Mouse (Mus musculus) embryo, embryonic 11 days (tissue): ENCODE data around the gene Gm5475.
"Not testable (repeated sequence)": the region's sequence is repeated elsewhere in the genome, so short reads cannot be mapped to it uniquely, and the experiment has no call there.

ENCODE experiments used
- DNase-seq: peaks from one replicate; pipeline ENCODE4 v3.0.0-alpha.2; 2015

Gene Gm5475

DNA sequence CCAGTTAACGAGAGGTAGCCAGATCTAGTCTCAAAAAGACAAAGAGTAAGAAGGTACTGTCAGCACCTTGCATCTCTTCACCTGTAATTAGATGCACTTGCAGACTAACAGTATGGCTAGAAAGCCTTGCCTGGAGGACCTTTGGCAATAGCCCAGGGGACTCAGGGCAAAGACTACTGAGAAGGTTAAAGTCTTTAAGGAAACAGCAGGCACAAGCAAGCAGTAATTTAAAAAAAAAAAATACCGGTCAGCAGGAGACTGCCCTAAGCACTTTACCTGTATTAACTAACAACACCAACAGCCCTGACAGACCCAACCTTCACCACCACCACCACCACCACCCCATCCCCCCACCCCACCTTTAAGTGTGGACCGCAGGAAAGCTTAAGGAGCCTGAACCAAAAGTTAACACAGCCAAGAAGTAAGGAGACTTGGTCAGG is at the start of gene Gm5475:
Gene Gm5475 (plus strand): TSS at position 390 of the 440 bp plus-strand sequence.
- not testable (repeated sequence) for DNase-seq

DNA sequence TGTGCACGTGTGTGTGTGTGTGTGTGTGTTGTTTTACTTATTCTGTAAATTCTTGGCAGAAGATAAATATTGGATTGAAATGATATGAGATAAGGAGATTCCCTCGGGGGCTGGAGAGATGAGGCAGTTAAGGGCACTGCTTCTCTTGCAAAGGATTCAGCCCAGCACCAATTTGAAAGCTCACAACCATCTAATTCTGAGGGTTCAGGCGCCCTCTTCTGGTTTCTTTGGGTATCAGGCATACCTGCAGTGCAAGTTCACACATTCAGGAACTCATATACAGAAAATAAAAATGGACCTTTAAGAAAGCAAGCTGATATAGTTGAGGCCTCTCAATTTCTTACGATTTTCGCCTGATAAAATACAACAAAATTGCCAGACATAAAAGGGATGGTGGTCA is 46.9 kb upstream of the Gm5475 start:
- peak; percentile 75 for DNase-seq

DNA sequence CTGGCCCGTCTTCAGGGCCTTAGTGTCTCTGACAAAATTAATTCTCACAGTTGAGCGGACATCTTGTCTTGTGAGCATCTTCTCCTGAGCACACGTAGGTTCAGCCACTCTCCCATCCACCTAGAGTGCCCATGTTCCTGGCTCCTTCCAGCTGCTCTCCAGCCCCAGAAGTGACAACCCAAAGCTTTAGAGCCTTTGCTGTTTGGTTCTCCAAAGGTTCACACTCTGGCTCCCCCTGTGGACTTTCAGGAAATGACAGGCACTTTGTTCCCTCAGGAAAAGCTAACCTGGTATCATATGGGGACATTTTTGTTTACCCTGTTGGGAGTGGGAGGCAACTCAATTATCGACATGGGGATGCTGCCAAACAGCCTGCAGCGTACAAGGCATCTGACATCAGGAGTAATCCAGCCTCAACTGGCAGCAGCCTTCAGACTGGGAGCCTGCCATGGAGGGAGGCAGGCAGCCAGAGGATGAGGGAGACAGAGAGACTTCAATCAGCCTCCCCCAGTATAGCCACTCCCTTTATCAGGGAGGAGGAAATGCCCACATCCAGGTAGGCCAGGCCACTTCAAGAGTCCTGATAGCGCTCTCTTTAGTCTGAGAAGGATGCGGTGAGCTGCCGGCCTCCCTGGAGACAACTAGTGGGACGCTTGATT is 44.0 kb upstream of the Gm5475 start:
- not testable (repeated sequence) for DNase-seq

DNA sequence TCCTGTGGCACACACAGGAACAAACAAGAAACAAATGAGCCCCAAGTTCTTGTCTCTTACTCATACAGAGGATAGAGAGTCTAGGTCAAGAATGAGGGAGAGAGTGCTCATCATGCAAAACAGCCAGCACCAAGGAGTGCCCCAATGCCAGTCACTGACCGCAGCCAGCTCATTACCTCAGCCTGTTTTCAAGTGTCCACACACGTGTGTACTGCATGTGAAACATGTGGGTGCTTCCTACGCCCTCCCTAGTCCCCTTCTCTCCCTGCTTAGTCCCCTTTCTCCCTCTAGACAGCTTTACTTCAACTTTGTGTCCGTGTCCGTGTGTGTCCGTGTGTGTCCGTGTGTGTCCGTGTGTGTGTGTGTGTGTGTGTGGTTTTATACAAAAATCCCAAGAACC is 42.3 kb upstream of the Gm5475 start:
- DNase-seq = no peak

DNA sequence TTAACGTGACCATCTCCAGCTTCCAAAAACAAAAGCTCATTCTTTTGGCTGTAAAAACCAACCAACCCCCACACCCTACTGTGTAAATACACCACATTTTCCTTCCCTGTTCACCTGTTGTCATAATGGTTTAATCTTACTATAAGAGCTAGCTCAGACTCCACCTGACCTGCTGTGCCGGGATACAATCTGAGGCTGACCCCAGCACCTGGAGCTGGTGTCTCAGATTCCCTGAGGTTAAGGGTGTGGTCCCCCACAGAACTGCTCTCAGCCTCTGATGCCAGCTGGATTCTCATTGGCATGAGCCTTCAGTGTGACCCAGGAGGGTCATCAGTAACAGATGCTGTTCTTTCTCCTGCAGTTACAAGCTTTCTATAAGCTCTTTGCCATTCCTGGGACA is 41.8 kb upstream of the Gm5475 start:
- DNase-seq = no peak

DNA sequence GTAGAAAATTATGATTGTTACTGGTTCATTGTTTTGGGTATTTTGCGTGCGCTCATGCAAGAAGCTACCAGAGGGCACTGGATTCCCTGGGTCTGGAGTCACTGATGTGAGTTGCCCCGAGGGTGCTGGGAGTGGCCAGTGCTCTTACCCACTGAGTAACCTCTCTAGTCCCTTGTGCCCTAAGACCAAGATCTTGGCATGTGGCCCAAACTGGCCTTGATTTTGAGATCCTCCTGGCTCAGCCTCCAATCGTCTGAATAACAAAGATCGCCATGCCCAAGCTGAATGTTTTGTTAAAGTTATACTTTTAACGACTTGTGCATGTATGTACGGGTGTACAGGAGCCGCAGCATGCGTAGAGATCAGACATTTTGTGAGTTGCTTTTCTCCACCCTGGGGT is 36.2 kb upstream of the Gm5475 start:
- DNase-seq = no peak

DNA sequence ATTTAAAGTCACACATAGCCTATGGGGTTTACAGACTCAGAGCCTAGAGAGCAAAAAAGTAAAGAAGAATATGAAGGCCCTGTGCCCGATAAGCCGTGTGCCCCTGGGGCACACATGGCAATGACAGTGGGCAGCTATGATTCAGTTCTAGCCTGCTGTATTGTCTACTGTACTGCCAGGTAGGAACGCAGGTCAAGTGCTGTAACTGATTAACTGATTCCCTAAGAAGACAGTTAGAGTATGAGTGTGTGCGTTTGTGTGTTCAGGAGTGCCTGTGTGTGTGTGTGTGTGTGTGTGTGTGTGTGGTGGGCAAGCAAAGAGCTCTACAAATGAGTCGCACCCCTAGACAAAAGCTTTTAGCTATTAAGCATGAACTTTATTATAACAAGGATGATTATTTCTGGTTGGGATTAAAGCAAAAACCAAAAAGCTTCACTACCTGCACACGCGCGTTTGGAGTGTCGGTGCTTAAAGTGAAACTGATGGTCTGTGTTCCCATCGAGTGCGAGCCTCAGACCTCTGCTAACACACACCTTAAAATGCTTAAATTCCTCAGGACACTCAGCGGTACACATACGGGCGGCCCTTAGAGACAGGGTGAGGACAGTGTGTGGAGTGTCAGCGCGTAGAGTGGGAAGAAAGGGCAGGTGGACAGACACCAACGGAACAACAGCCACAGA is 34.3 kb upstream of the Gm5475 start:
- DNase-seq = no peak

DNA sequence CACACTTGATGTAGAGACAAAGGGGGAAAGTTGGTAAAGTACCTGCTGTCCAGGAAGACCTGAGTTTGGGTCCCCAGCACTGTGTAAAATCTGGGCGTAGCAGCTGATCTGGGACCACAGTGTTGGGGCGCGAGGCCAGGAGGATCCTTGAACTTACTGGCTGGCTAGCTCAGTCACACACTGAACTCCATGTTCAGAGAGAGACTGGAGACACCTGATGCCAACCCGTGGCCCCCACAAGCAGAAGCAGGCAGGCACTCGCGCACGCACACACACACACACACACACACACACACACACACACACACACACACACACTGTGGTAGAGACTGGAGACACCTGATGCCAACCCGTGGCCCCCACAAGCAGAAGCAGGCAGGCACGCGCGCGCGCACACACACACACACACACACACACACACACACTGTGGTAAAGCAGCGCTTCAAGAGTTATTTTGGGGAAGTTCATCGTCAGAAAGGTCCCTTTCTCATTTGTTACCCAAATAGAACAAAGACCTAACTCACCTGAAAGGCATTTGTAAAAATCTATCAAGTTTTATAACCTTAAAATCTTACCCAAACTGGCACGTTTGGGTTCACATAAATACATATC is 33.6 kb upstream of the Gm5475 start:
- no peak for DNase-seq

DNA sequence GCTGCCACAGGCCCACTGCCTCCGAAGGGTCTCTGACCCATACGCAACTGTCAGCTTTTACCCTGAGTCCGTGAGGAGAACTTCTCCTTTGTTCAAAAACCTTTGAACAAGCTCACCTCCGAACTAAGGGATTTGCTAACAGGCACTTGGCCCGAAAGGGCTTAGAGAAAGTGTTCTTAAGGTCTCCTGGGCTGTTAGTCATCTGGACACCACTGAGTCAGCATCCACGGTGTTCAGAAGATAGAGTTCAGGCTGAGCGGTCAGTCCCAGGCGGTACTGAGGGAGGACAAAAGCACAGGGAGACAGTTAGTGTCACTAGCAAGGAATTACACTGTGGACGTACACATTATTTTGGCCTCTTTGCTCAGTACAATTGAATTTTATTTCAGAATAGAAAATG is 33.1 kb upstream of the Gm5475 start:
- no peak for DNase-seq

DNA sequence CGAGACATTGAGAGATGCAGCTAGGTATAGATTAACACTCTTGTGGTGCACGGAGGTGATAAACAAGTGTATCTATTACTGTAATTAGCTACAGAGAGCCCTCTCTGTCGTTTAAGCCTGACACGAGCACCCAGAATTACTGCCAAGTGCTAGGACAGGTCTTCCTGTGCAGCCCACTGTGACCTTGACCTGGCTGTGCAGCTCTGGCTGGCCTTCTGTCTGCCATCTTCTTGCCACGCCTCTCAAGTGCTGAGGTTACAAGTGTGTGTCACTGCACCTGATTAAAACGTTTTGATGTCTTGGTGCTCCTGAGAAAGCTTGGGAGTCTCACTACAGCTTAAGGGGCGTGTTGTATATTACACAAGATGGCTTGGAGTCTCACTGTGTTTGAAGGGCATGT is 30.9 kb upstream of the Gm5475 start:
- no peak for DNase-seq

DNA sequence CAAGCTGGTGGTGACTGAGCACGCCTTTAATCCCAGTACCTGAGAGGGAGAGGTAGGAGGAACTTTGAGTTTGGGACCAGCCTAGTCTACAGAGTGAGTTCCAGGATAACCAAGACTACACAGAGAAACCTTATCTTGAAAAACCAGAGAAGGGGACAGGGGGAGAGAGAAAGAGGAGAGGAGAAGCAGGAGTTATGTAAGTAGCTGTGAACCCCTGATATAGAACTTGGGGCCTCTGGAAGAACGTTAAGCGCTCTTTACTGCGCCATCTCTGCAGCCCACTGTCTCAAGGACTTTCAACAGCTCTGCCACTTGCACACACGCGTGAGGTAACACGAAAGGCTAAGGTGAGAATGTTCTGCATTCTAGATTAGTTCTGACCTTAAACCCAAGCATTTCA is 30.3 kb upstream of the Gm5475 start:
- DNase-seq = no peak

DNA sequence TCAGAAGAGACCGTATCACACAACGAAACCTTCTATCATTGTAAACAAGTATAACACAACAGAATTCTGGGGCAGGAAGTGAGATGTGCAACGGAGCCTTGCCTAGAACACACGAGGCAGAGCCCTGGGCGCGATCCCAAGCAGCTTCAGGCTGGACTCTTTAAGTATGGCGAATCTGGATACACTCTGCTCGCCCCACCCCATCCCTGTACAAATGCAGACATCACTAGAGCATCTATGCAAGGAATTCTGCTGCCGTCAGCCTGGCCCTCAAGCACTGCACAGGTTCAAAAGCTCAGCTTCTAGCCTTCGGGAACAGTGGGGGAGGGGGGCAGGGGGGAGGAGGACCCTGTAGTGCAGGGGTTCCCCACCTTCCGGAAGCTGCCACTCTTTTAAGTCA is 28.9 kb upstream of the Gm5475 start:
- DNase-seq = no peak

DNA sequence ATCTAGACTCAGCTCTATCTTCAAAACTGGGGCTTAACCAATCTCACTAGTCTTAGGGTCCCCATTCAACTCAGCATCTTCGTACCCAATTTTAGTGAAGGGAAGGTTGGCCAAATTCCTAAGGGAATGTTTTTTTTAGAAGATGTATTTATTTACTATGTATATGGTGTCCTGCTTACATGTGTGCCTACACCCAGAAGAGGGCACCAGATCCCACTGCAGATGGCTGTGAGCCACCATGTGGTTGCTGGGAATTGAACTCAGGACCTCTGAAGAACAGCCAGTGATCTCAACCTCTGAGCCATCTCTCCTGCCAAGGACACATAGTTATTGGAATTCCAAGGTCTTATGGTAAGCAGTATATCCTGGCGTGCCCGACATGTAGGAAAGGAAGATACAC is 26.4 kb upstream of the Gm5475 start:
- DNase-seq = no peak

DNA sequence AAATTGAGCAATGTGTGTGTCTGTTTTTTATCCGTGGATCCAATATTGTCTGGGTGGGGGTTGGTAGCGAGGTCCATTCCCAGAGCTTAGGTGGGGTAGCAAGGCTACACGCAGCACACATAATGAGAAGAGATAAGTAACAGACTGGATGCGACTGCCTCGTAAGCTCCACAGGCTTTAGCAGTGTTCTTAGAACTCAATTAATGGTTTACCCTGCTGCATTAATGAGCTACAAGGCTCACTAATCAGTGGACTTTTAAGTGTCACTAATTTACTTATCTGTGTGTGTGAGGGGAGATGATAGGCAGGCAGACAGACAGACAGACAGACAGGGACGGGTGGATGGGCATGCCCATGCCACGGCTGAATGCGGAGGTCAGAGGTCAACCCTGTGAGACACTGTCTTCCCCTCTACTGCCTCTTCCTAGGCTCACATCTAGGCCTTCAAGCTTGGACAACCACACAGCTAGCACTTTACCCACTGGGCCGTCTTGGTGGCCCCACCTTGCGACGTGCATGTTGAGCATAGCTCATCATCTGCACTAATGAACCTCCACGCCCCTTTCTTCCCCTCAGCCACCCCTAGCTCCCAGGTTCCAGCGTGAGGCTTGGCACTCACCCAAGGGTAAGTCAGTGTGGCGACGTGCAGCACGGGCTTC is 21.2 kb upstream of the Gm5475 start:
- no peak for DNase-seq

DNA sequence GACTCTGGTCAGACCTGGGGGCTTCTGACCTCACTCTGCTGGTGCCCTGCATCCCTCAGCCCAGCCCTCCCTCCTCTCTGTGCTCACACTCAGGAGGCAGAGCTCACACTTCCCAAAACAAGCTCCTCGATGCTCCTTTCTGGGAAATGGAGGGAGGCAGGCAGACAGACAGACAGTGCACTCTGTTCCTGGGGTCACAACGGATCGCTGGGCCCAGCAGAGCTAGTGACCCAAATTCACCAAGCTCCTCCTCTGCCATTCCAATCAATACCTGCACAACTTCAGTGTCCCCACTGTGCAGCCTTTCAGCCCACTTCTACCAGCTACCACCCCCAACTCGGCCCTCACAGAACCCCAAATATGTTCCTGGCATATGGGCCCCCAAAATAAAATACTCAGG is 20.1 kb upstream of the Gm5475 start:
- no peak for DNase-seq

DNA sequence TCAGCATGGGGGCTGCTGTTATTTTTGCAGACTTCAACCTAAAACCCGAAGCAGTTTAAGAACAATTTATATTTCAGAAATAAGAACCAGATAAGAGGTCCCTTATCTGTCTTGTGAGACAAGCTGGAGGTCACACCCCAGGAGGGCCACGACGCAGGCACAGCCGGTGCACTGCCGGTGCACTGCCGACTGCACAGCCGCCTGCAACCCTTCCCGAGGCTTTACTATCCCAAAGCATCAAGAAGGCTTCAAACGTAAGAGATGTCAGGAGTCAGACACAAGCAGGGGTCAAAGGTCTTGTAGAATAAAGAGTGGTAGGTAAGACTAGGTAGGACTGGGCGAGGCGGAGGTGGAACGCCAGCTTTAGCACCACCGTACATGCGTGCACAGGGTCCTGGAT is 19.6 kb upstream of the Gm5475 start:
- DNase-seq = no peak

DNA sequence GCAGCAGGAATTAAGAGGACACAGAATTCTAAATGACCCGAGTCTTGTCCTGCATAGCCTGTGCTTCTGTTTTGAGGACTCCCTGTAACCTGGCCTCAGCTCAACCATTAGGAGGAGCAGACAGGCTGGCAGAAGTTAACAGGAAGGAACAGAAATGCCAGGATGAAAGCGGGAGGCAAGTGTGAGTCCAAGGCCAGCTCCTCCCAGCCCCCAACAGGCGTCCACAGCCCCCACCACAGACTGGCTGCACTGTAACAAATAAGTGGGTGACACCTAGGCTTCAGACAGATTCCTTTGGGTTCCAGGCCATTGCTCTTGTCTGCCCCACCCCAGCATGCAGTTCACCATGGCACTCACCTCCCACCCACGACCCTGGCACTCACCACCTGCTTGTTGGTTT is 19.1 kb upstream of the Gm5475 start:
- no peak for DNase-seq

DNA sequence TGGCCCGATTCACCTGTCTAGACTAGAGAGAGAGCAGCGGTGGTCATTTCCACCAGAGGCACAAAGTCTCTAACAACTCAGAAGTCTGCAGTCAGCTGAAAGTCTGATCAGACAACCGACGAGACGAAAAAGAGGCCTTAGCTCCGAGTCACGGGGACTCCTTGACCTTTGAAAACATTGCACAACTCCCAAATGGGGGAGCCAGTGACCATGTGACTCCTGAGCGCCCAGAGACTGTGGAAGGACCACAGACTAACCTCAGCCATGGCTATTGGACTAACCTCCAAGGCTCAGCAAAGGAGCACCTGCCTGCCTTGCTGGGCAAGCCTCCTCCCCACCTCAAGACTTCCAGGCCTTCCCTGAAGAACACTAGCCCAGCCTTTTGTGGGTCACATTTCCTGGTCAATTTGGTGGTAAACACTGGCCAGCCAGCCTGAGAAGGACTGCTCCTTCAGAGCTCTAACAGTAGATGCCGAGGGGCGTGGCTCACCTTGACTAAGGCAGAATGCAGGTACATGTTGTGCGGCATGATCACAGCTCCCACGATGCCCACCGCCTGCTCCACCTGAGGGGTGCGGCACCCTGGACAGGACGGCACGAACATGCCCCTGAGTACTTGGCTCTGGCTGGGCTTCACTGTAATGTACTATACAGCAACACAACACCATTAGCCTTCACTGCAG is 18.5 kb upstream of the Gm5475 start:
- DNase-seq = no peak

DNA sequence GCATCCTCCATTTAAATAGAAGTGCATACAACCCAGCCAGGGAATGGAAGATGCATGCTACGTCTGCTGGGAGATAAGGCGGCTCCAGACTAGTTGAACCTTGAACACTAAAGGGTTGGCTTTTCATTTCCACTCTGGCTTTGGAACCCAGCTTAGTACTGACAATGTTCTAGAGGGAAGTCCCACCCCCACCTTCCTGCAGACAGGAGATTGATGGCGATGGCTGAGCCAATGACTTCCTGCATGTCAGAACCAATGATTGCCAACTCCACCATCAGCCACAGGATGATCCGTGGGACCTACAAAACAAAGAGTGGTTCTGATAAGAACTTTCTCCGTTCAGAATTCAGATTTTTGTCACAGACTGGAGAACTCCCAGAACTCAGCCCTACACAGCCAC is 15.9 kb upstream of the Gm5475 start:
- no peak for DNase-seq

DNA sequence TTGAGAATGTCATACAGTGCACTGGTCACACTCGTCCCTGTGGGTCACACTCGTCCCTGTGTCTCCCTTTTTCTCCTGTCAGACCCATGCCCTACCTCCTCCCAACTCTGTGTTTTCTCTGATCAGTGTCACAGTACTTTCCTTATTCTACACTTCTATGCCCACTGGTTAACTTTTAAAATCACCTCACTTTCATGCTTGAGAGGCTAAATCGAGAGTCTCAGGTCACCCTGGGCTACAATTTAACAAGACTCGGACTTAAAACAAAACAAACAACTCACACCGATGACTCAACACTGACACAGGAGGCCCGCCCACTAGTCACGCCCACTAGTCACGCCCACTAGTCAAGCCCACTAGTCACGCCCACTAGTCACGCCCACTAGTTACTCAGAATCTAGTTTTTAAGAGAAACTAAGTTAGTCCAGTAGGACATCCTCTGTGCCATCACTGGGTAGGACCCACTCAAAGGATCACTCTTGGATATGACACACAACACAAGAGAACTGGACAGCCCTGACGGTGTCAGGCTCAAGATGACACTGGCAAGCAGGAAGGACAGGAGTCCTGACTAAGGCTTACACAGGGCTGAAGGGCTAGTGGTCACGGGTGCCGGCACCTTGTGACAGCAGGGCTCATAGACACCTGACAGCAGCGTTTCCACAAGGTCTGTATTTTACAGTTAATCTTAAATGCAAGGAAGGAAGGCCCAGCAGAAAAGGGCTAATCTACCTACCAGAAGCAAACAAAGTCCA is 10.9 kb upstream of the Gm5475 start:
- DNase-seq = no peak

DNA sequence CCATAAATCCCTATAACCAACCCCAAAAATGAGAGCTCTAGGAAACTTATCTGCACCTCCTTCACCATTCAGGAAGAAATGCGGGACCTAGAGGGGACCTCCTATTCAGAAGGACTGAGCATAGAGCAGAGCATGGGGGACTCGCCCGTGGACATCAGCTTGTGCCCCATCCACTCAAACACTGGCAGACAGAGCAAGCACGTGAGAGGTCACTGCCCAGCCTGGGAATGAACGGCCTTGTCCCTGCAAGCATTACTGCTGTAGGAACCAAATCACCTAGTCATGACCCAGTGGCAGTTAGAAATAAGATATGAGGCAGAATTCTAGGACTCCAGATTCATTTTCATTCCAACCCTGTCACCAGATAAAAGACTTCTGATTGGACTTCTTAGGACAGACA is 10.2 kb upstream of the Gm5475 start:
- no peak for DNase-seq

DNA sequence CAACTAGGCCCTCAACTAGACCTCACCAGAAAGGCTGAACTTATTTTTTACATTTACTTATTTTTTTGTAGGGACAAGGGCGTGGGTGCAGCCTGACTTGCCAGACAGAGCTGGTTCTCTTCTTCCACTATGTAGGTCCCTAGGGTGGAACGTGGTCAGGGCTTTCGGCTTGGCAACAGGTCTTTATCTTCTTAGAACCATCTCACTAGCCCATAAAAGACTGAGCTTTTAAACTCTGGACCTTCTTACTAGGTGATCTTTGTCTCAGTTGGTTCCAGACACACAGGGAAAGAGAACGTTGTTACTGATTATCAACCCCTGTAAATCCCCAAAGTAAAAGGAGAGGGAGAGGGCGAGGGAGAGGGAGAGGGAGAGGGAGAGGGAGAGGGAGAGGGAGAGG is 8.6 kb upstream of the Gm5475 start:
- DNase-seq = no peak

DNA sequence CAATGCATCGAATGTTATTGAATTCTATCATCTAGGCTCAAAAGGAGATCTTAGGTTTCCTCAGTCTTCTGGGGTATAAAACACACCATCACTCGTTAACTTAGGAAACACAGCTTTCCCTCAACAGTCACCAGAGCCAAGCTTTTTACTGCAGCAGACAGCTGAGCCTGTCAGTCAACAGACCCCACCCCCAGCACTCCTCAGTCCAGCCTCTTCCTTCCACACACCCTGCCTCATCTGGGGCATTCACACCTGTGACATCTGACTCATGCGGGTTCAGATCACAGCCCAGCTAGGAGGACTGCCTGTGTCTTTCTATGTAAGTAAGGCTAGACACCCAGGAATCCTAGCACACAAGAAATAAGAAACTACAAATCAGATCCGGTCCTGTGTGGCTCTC is 7.9 kb upstream of the Gm5475 start:
- no peak for DNase-seq
